Mouse (Mus musculus): ENCODE data around the gene Grb7. TPM values are rescaled to one million over a fixed set of nuclear protein-coding genes. Genes with fewer than 3 reads are reported as not detected.

Grb7 gene
- polyA plus RNA-seq, 1 experiment from 2014 or later, result 0.75 TPM

DNA sequence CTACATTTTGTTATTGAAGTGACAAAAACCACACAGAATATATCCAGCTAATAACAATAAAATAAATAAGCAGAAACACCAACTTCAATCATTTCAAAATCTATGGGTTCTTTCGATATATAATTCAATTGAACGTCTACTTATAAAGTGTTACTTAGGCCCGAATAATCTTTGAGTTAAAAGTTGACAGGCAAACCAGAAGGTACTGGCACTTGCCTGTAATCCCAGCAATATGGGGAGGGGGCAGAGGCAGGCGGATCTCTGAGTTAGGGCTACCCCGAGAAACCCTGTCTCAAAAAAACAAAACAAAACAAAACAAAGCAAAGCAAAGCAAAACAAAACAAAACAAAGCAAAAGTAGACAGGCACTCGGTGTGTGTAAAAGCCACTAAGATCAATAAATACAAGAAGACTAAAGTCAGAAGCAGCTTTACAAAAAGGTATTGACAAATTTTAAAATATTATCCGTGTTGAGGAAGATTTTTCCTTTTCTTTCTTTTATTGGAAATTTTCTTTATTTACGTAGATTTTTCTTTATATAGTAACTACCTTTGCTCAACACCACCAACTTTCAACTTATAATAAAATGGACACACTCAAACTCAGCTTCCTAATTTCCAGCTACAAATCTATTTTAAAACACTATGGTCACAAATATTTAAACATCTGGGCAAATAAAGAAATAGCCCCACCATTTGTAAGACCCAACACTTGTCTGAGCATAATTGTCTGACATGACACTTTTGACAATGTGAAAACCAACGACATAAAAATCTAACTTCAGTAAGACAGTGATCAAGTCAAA is 29.6 kb downstream of the Grb7 start:
- H3K36me3 ChIP-seq, result no peaks in the 10 kb centered on the region
- no peak overlapping the region for H3K4me3 ChIP-seq
- H3K9ac ChIP-seq (replicated peaks), result no peak overlapping the region
- WGBS, result 91% methylated on average over 9 of the region's 9 CpGs
- no peaks in the 10 kb centered on the region for H3K27me3 ChIP-seq
- no peak overlapping the region for H3K4me2 ChIP-seq (replicated peaks)
- no peak overlapping the region for H3K27ac ChIP-seq (replicated peaks)
- peaks cover 5% of the 10 kb centered on the region for H3K4me1 ChIP-seq
- ATAC-seq (ENCODE audit: low FRiP score, low read depth), result no peak
- H3K9me3 ChIP-seq, result no peaks in the 10 kb centered on the region

- Histone ChIP-seq H3K27me3 (no peaks in the 10 kb centered on the region), H3K27ac (replicated peaks) (no peak overlapping the region), H3K4me2 (replicated peaks) (no peak overlapping the region), H3K4me3 (no peak overlapping the region), H3K4me1 (peaks cover 5% of the 10 kb centered on the region), H3K9ac (replicated peaks) (no peak overlapping the region), H3K36me3 (no peaks in the 10 kb centered on the region), H3K9me3 (no peaks in the 10 kb centered on the region)
- WGBS, result 82% methylated on average over 4 of the region's 4 CpGs
- ATAC-seq (ENCODE audit: low FRiP score, low read depth), result no peak
Measured at GRCm38 (mm10) chr11:98476434-98476807, 30.2 kb downstream of the Grb7 start.

DNA sequence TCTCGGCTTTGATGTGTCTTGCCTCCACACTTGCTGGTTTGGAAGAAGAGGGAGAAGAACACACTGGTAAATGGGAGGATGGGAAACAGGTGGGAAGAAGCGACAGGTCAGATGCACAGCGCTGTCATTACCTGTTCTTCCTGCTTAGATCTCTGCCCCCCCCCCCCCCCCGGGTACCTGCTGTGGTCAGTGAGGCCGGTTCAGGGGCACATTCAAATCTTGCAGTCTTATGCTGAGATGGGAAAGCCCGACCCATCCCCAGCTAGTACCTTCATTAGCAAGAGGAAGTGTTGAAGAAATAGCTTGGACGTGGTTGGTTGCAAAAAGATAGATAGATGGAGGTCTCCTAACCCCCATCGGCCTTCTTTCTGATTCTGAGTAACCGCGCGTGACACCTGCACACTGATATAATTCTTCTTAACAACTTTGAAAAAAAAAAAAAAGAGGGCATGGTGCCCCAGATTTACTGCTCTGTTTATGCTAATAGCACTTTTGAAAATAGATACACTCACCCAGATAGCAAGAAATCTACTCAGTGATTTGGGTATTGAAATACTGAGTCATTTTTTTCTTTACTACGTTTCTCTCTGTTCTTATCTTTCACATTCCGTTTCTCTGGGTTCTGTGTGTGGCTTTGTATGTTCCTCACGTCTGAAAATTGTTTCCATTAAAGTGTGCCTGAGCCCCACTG is 31.0 kb downstream of the Grb7 start:
- Histone ChIP-seq H3K9me3 (no peaks in the 10 kb centered on the region), H3K27ac (replicated peaks) (no peak overlapping the region), H3K36me3 (no peaks in the 10 kb centered on the region), H3K9ac (replicated peaks) (no peak overlapping the region), H3K4me2 (replicated peaks) (no peak overlapping the region), H3K4me3 (no peak overlapping the region), H3K27me3 (no peaks in the 10 kb centered on the region), H3K4me1 (peaks cover 5% of the 10 kb centered on the region)
- ATAC-seq (ENCODE audit: low FRiP score, low read depth), result no peak
- WGBS, result 76% methylated on average over 12 of the region's 14 CpGs

DNA sequence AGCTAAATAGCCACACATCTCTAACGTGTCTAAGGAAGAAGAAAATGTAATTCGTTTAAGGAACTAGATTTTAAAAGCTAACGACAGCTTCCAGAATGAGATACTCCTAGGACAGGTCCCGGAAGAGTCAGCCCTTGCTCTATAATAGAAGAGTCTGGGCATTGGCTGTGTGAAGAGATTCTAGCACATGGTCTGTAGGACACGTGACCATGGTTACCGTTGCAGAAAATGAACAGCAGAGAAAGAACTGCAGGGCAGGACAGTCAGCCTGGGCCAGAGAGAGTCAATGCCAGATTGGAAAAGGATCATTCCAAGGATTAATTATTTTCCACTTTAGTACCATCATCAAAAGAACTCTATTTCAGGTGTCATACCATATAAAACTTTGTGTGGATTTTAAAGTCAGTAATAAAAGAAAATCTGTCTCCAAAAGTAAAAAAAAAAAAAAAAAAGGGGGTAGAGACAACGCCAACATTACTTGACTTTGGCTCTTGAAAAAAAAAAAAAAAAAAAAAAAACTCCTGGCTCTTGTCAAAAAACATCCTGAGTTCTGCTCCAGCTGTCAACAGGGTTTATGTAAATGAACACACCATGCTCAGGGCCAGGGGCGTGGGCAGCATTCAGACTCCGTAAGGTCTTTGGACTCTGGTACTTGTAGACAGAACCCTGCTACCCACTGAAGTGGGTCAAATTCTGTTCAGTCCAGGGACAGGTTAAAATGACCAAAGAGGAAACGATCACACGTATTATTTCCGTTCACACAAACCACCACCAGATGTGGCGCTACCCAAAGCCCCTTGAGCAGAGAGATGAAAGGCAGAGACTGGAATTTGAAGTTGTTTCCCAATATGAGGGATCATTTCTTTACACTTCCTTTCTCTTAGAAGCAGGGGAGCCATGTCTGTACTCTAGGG is 33.1 kb downstream of the Grb7 start:
- no peak for ATAC-seq (ENCODE audit: low FRiP score, low read depth)

DNA sequence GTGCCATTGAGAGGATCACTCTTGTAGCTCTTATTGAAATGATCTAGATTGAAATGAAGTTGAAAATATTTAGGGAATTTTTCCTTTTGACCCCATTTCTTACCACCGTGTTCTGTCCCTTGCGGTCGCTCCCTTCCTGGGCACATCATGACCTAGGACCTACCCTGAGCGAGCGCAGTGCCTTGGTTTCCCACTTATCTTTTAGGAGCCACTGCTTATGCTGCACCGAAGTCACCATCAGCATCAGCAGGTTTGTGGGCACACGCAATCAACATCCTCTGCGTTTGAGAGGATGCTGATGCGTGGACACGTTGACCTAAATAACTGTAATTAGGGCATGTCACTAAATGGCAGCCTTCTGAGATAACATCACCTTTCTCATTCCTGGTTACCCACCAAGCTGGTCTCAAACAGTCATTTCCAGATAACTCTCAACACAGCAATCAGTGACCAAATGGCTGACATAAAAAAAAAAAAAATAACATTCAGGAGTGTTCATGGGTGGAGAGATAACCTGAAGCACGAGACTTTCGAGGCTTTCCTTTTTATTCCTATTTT is 33.8 kb downstream of the Grb7 start:
- no peaks in the 10 kb centered on the region for H3K9me3 ChIP-seq
- no peaks in the 10 kb centered on the region for H3K27me3 ChIP-seq
- no peak overlapping the region for H3K9ac ChIP-seq (replicated peaks)
- ATAC-seq (ENCODE audit: low FRiP score, low read depth), result no peak
- H3K4me3 ChIP-seq, result no peak overlapping the region
- H3K36me3 ChIP-seq, result no peaks in the 10 kb centered on the region
- H3K4me2 ChIP-seq (replicated peaks), result no peak overlapping the region
- H3K27ac ChIP-seq (replicated peaks), result no peak overlapping the region
- H3K4me1 ChIP-seq, result no peaks in the 10 kb centered on the region
- 90% methylated on average over 12 of the region's 12 CpGs for WGBS

More for the DNA sequence above, 33.1 kb downstream of the Grb7 start:
- no peaks in the 10 kb centered on the region for H3K27me3 ChIP-seq
- no peak overlapping the region for H3K4me3 ChIP-seq
- H3K9ac ChIP-seq (replicated peaks), result no peak overlapping the region
- H3K9me3 ChIP-seq, result no peaks in the 10 kb centered on the region
- H3K36me3 ChIP-seq, result no peaks in the 10 kb centered on the region
- H3K4me1 ChIP-seq, result no peaks in the 10 kb centered on the region
- no peak overlapping the region for H3K27ac ChIP-seq (replicated peaks)
- 77% methylated on average over 13 of the region's 13 CpGs for WGBS
- no peak overlapping the region for H3K4me2 ChIP-seq (replicated peaks)

DNA sequence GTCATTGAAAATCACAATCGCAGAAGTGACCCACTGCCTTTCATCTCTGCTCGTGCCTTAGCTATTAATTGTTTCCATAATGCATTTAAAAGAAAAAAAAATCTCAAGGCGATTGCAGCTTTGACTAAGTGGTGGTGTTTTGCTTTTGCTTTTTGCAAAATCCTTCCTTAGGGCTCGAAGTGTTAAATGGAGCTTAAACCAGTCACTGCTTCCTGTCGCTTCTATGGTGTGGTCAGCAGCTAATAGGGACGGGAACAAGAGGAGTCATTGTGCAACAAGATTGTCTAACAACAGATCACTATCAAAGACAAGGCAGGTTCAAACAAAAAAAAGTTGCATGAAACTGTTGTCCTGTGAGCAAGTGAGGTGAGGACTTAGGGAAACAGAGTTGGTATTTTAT is 35.0 kb downstream of the Grb7 start:
- Histone ChIP-seq H3K27me3 (no peaks in the 10 kb centered on the region), H3K4me1 (no peaks in the 10 kb centered on the region), H3K4me2 (replicated peaks) (no peak overlapping the region), H3K9ac (replicated peaks) (no peak overlapping the region), H3K9me3 (no peaks in the 10 kb centered on the region), H3K4me3 (no peak overlapping the region), H3K36me3 (no peaks in the 10 kb centered on the region), H3K27ac (replicated peaks) (no peak overlapping the region)
- ATAC-seq (ENCODE audit: low FRiP score, low read depth), result no peak
- 78% methylated on average over 6 of the region's 6 CpGs for WGBS

DNA sequence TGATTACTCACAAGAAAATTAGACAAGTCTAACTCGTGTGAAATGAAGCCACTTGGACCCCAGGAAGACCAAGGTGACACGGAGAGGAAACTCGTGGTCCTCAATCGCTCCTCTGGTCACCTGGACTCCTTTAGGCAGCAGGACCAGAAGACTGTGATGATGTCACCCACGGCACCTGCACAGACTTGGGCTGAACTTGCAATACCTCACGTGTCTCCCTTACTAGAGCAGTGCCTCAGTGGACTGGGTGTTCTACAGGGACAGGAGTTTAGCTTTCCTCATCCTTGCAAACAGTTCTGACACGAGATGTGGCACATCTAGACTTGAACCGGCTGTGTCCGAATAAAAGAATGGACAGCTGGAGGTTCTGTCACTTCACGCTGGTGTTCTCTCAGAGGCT is 35.9 kb downstream of the Grb7 start:
- no peak overlapping the region for H3K9ac ChIP-seq (replicated peaks)
- no peak overlapping the region for H3K27ac ChIP-seq (replicated peaks)
- no peaks in the 10 kb centered on the region for H3K9me3 ChIP-seq
- ATAC-seq (ENCODE audit: low FRiP score, low read depth), result no peak
- H3K4me3 ChIP-seq, result no peak overlapping the region
- no peak overlapping the region for H3K4me2 ChIP-seq (replicated peaks)
- no peaks in the 10 kb centered on the region for H3K27me3 ChIP-seq
- H3K36me3 ChIP-seq, result no peaks in the 10 kb centered on the region
- 85% methylated on average over 10 of the region's 10 CpGs for WGBS
- no peaks in the 10 kb centered on the region for H3K4me1 ChIP-seq

- H3K36me3 ChIP-seq, result no peaks in the 10 kb centered on the region
- no peak overlapping the region for H3K27ac ChIP-seq (replicated peaks)
- H3K9ac ChIP-seq (replicated peaks), result no peak overlapping the region
- ATAC-seq (ENCODE audit: low FRiP score, low read depth), result no peak
- H3K4me1 ChIP-seq, result no peaks in the 10 kb centered on the region
- WGBS, result 86% methylated on average over 2 of the region's 2 CpGs
- no peaks in the 10 kb centered on the region for H3K9me3 ChIP-seq
- H3K4me3 ChIP-seq, result no peak overlapping the region
- no peak overlapping the region for H3K4me2 ChIP-seq (replicated peaks)
- H3K27me3 ChIP-seq, result no peaks in the 10 kb centered on the region
Measured at GRCm38 (mm10) chr11:98485749-98486148, 39.6 kb downstream of the Grb7 start.

GRCm38 (mm10) chr11:98487526-98488040 is 41.4 kb downstream of the Grb7 start:
- no peak overlapping the region for H3K27ac ChIP-seq (replicated peaks)
- H3K9ac ChIP-seq (replicated peaks), result no peak overlapping the region
- H3K4me2 ChIP-seq (replicated peaks), result no peak overlapping the region
- no peaks in the 10 kb centered on the region for H3K36me3 ChIP-seq
- ATAC-seq (ENCODE audit: low FRiP score, low read depth), result no peak
- 88% methylated on average over 4 of the region's 5 CpGs for WGBS
- no peak overlapping the region for H3K4me3 ChIP-seq
- no peaks in the 10 kb centered on the region for H3K4me1 ChIP-seq
- no peaks in the 10 kb centered on the region for H3K9me3 ChIP-seq
- H3K27me3 ChIP-seq, result no peaks in the 10 kb centered on the region

GRCm38 (mm10) chr11:98488540-98489234 is 42.5 kb downstream of the Grb7 start:
- Histone ChIP-seq H3K4me3 (no peak overlapping the region), H3K9me3 (no peaks in the 10 kb centered on the region), H3K36me3 (no peaks in the 10 kb centered on the region), H3K4me2 (replicated peaks) (no peak overlapping the region), H3K27me3 (0 out of 2 replicates have a peak, but pooled peaks cover 1% of the 10 kb centered on the region), H3K4me1 (peaks cover 3% of the 10 kb centered on the region; the same call in 1 of the 2 replicates), H3K27ac (replicated peaks) (no peak overlapping the region), H3K9ac (replicated peaks) (no peak overlapping the region)
- ATAC-seq (ENCODE audit: low FRiP score, low read depth), result no peak
- 79% methylated on average over 20 of the region's 20 CpGs for WGBS

- no peak overlapping the region for H3K27ac ChIP-seq (replicated peaks)
- H3K27me3 ChIP-seq, result peaks cover 13% of the 10 kb centered on the region; the same call in 1 of the 2 replicates
- no peaks in the 10 kb centered on the region for H3K9me3 ChIP-seq
- H3K4me2 ChIP-seq (replicated peaks), result no peak overlapping the region
- WGBS, result 79% methylated on average over 7 of the region's 7 CpGs
- no peak for ATAC-seq (ENCODE audit: low FRiP score, low read depth)
- H3K9ac ChIP-seq (replicated peaks), result no peak overlapping the region
- no peaks in the 10 kb centered on the region for H3K36me3 ChIP-seq
- no peak overlapping the region for H3K4me3 ChIP-seq
- H3K4me1 ChIP-seq, result peaks cover 3% of the 10 kb centered on the region; the same call in 1 of the 2 replicates
Measured at GRCm38 (mm10) chr11:98491571-98491970, 45.4 kb downstream of the Grb7 start.
